Mouse (Mus musculus) cerebellum, postnatal 4 days (tissue): ENCODE data around the gene Ppp1r3d.
A peak's percentile ranks its signal among the peaks of the same experiment; 100 is the strongest.

ENCODE experiments used
- DNase-seq, 2 experiments: peaks; one replicate each; pipeline ENCODE4 v3.0.0; 2022; ENCODE audit warnings: low spot score in 2 of 2, mixed read lengths in 1 of 2

Gene Ppp1r3d

GRCm38 (mm10) chr2:178414261-178415149, at the start of gene Ppp1r3d, which contains the start of gene Fam217b:
TSS of gene Ppp1r3d (minus strand) at chr2:178414472.
TSS of gene Fam217b (plus strand) at chr2:178414524.
- DNase-seq, result peak in 1 of 2 experiments; percentile 48

- no peak for DNase-seq
Observed at GRCm38 (mm10) chr2:178460353-178460752, 46.1 kb upstream of the Ppp1r3d start.

- no peak for DNase-seq
Observed at GRCm38 (mm10) chr2:178457414-178457813, 43.1 kb upstream of the Ppp1r3d start.

- no peak for DNase-seq
Observed at GRCm38 (mm10) chr2:178454664-178455516, 40.6 kb upstream of the Ppp1r3d start.

- no peak for DNase-seq
Observed at GRCm38 (mm10) chr2:178450961-178451360, 36.7 kb upstream of the Ppp1r3d start.

- no peak for DNase-seq
Observed at GRCm38 (mm10) chr2:178450236-178450635, 36.0 kb upstream of the Ppp1r3d start.

GRCm38 (mm10) chr2:178449386-178449785, 35.1 kb upstream of the Ppp1r3d start:
- DNase-seq, result no peak

- DNase-seq, result no peak
Observed at GRCm38 (mm10) chr2:178437311-178437710, 23.0 kb upstream of the Ppp1r3d start.

GRCm38 (mm10) chr2:178433903-178434302, 19.6 kb upstream of the Ppp1r3d start:
- DNase-seq, result no peak

- DNase-seq, result no peak
Observed at GRCm38 (mm10) chr2:178433495-178433894, 19.2 kb upstream of the Ppp1r3d start.

- DNase-seq, result no peak
Observed at GRCm38 (mm10) chr2:178430231-178430630, 16.0 kb upstream of the Ppp1r3d start, which contains the start of gene Cdh26. TSS of gene Cdh26 (plus strand) at chr2:178430531.

- no peak for DNase-seq
Observed at GRCm38 (mm10) chr2:178429426-178429825, 15.2 kb upstream of the Ppp1r3d start.

- no peak for DNase-seq
Observed at GRCm38 (mm10) chr2:178428676-178429075, 14.4 kb upstream of the Ppp1r3d start.

GRCm38 (mm10) chr2:178428183-178428582, 13.9 kb upstream of the Ppp1r3d start:
- DNase-seq, result no peak

- no peak for DNase-seq
Observed at GRCm38 (mm10) chr2:178427181-178427580, 12.9 kb upstream of the Ppp1r3d start.

GRCm38 (mm10) chr2:178426229-178426628, 12.0 kb upstream of the Ppp1r3d start:
- peak; percentile 20 to 36 for DNase-seq

GRCm38 (mm10) chr2:178423223-178423622, 9.0 kb upstream of the Ppp1r3d start:
- no peak for DNase-seq

- no peak for DNase-seq
Observed at GRCm38 (mm10) chr2:178422186-178422585, 7.9 kb upstream of the Ppp1r3d start.

GRCm38 (mm10) chr2:178421603-178422002, 7.3 kb upstream of the Ppp1r3d start:
- DNase-seq, result no peak

GRCm38 (mm10) chr2:178420576-178420975, 6.3 kb upstream of the Ppp1r3d start:
- DNase-seq, result no peak

- DNase-seq, result no peak
Observed at GRCm38 (mm10) chr2:178416970-178417369, 2.7 kb upstream of the Ppp1r3d start.

GRCm38 (mm10) chr2:178416427-178416826, 2.2 kb upstream of the Ppp1r3d start:
- no peak for DNase-seq

GRCm38 (mm10) chr2:178415150-178415448, 827 bp upstream of the Ppp1r3d start:
- no peak for DNase-seq
